Mouse (Mus musculus): ENCODE results near the gene Rcbtb1. TPM values are rescaled to one million over a fixed set of nuclear protein-coding genes. Genes with fewer than 3 reads are reported as not detected.
"Not testable (repeated sequence)": the region's sequence is repeated elsewhere in the genome, so short reads cannot be mapped to it uniquely, and the experiment has no call there.

Gene Rcbtb1
- 10 to 100 TPM; 10.5 to 11.5 TPM for total RNA-seq (2021)
- long read RNA-seq, experiment 1, transcript Rcbtb1-202 (12 exons, 3,903 nt): major isoform, 12 of 19 reads
- long read RNA-seq, experiment 1, partial matches to known transcripts: 1 of 19 reads
- long read RNA-seq, experiment 1, other reads (novel, unspliced or antisense): 6 of 19 reads
- long read RNA-seq, experiment 2, transcript Rcbtb1-202 (12 exons, 3,903 nt): major isoform, 7 of 16 reads
- long read RNA-seq, experiment 2, partial matches to known transcripts: 1 of 16 reads
- long read RNA-seq, experiment 2, other reads (novel, unspliced or antisense): 7 of 16 reads

GRCm38 (mm10) chr14:59200711-59201603 lies at the start of gene Rcbtb1:
Rcbtb1 (plus strand) TSS chr14:59201209.
- peak; percentile 91 for DNase-seq
- intact Hi-C loops (cut with DNase I; ENCODE audit: low total_unique reads): no loop called here

DNA sequence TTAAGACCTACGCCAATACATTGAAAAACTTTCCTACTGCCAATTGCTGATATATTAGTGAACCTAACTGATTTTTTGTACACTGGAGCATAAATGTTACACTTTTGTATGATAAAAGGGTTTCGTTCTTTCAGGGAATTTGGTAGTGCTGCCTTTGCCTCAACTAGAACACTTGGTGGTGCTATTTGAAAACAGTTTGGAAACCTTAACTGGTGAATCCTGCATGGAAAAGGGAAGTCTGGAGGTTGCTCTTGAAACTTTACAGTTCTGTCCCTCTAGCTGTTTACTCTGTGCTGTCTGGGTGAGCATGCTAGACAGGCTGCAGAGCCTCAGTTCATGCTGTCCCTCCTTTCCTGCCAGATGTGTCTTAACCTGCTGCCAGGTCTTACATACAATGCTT lies 45.4 kb upstream of the Rcbtb1 start:
- intact Hi-C loops (cut with DNase I; ENCODE audit: low total_unique reads): no loop called here
- no peak for DNase-seq

- intact Hi-C loops (cut with DNase I; ENCODE audit: low total_unique reads): no loop called here
- no peak for DNase-seq
Observed at GRCm38 (mm10) chr14:59157016-59157698, 43.9 kb upstream of the Rcbtb1 start.

- intact Hi-C loops (cut with DNase I; ENCODE audit: low total_unique reads): no loop called here
- no peak for DNase-seq
Observed at GRCm38 (mm10) chr14:59178649-59179048, 22.4 kb upstream of the Rcbtb1 start, which contains the start of gene Gm5142. Gm5142 (minus strand) TSS chr14:59178749.

GRCm38 (mm10) chr14:59182732-59183131 lies 18.3 kb upstream of the Rcbtb1 start:
- intact Hi-C loops (cut with DNase I; ENCODE audit: low total_unique reads): no loop called here

DNA sequence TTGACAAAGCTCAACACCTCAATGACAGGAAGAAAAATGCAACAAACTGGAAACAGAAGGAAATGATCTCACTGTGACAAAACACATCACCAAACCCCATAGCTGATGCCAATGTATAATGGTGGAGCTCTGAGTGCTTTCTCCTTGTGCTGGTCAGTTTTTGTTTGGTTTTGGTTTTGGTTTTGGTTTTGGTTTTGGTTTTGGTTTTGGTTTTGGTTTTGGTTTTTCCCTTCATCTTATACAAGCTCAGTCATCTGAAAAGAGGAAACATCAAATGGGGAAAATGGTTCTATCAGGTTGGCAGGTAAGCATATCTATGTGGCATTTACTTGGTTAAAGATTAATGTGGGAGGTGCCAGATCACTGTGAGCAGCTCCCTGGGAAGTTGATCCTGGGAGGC lies 15.5 kb upstream of the Rcbtb1 start:
- intact Hi-C loops (cut with DNase I; ENCODE audit: low total_unique reads): no loop called here
- DNase-seq: no peak

More at GRCm38 (mm10) chr14:59182732-59183131, 18.3 kb upstream of the Rcbtb1 start:
- DNase-seq: no peak

GRCm38 (mm10) chr14:59186121-59186520 lies 14.9 kb upstream of the Rcbtb1 start:
- no peak for DNase-seq
- intact Hi-C loops (cut with DNase I; ENCODE audit: low total_unique reads): no loop called here

DNA sequence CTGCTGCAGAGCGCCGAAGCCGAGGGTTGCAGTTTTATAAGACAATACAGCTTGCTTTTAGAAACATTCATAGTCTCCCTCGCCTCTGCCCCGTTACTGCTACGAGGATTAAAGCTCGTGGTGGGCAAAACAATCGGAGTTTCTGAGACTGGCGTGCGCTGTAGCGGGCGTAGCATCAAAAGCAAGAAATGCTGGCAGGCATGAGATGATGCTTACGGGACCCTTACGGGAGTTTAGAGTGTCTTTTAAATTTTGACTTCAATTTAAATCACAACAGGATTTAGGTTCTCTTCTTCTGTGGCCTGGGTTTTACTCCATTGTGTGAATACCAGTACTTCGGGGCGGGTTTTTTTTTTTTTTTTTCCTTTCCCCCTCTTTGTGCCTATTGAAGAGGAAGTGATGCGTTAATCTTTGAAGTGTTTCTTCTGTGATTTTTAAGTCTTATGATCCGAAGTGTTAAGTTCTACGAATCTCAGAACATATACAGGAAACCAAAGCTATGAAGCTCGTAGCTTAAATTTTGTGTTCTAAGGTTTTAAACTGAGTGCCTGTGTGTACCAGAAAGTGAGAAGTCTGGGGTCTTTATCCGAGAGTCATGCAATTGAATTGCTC lies 701 bp downstream of the Rcbtb1 start:
- DNase-seq: no peak
- intact Hi-C loops (cut with DNase I; ENCODE audit: low total_unique reads): no loop called here

DNA sequence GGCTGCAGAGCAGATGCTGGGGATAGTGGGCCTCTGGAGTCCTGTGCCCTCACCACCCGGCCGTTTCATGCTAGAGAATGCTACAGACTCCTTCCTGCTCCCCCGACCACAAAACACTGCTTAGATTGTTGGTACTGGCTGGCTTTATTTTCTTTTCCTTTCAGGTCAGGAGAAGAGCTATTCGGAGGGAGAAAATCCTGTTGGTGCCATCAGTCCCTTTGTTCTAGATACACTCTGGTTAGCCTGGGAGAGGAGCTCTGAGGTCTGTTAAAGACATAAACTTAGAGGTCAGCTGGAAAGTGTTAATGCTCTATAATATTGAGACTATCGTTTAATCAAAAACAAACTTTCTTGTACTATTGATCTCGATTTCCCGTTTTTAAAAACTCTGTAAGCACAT lies 4.5 kb downstream of the Rcbtb1 start:
- intact Hi-C loops (cut with DNase I; ENCODE audit: low total_unique reads): no loop called here
- no peak for DNase-seq

DNA sequence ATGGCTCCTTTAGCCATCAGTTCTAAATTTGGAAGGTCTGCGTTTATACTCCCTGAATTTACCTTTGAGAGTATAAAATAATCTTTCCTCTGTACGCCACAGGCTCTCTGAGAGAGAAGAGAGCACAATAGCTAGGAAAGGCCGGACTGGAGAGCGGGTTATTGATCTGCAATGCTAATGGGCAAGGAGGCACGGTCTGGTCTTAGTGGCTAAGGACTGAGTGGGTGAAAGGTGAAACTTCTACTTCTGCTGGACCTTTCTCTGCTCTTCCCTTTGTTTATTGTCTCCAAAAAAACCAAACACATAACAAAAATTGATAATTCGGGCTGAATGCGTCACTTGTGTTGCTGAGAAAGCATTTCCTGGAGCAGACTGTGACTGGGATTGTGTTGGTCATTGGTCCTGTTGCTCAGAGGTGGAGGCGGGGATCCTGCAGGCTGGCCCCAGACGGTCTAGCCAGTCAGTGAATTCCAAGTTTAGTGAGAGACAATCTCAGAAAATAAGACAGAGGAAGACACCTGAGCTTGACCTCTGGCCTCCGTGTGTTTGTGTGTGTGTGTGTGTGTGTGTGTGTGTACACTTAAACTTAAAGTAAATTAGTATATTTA lies 5.1 kb downstream of the Rcbtb1 start:
- intact Hi-C loops (cut with DNase I; ENCODE audit: low total_unique reads): no loop called here
- DNase-seq: no peak

DNA sequence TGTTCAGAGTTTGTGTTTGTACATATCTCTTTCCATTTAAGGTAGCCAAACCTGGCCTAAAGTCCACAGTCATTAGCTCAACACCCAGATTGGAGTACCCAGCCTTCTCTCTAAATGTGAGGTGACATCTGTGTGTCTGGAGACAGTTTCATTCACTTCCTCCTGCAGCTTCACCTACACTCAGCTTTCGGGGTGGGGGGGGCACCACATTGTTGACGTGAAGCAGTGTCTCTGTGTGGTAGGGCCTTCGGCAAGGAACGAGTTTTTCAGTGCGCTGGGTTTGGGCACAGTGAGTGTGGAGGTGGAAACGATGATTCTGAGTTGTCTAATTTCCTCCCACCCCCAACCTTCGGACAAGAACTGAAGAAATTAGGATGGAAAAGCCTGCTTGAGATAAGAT lies 8.0 kb downstream of the Rcbtb1 start:
- DNase-seq: no peak
- intact Hi-C loops (cut with DNase I; ENCODE audit: low total_unique reads): no loop called here

DNA sequence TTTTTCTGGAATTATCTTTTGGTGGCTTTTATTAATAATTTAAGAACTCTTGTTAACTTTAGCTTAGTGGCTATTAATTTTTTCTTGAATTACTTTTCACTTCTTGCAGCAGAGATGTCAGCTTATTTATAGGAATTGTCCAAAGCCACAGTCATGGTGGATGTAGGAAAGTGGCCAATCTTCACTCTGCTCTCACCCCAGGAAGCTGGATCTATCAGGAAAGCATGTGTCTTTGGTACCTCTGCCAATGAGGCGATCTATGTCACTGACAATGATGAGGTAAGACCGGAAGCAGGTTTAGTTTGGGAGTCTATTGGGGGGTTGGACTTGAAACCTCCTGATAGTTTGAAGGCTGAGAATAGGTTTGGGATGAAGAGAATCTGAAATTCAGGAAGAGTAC lies 8.8 kb downstream of the Rcbtb1 start:
- no peak for DNase-seq
- intact Hi-C loops (cut with DNase I; ENCODE audit: low total_unique reads): no loop called here

GRCm38 (mm10) chr14:59219241-59219640 lies 18.2 kb downstream of the Rcbtb1 start:
- no peak for DNase-seq
- intact Hi-C loops (cut with DNase I; ENCODE audit: low total_unique reads): no loop called here

- no peak for DNase-seq
- intact Hi-C loops (cut with DNase I; ENCODE audit: low total_unique reads): no loop called here
Observed at GRCm38 (mm10) chr14:59226240-59226639, 25.2 kb downstream of the Rcbtb1 start.

DNA sequence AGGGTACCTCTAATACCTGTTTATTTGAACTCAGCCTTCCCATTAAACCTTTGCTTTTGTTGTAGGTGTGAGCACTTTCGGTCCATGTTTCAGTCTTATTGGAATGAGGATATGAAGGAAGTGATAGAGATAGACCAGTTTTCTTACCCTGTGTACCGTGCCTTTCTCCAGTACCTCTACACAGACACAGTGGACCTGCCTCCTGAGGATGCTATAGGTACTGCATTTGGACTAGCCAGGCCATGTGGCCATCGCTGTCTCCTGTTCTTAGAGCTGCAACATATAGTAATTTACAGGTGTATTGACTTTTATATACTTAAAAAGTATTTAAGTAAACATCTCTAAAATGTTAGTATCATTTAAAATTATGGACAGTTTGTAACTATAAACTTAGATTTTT lies 28.8 kb downstream of the Rcbtb1 start:
- intact Hi-C loops (cut with DNase I; ENCODE audit: low total_unique reads): loop anchor here (10.0 kb wide), 1 partner anchor 95 kb away; no protein-coding TSS in a partner anchor

DNA sequence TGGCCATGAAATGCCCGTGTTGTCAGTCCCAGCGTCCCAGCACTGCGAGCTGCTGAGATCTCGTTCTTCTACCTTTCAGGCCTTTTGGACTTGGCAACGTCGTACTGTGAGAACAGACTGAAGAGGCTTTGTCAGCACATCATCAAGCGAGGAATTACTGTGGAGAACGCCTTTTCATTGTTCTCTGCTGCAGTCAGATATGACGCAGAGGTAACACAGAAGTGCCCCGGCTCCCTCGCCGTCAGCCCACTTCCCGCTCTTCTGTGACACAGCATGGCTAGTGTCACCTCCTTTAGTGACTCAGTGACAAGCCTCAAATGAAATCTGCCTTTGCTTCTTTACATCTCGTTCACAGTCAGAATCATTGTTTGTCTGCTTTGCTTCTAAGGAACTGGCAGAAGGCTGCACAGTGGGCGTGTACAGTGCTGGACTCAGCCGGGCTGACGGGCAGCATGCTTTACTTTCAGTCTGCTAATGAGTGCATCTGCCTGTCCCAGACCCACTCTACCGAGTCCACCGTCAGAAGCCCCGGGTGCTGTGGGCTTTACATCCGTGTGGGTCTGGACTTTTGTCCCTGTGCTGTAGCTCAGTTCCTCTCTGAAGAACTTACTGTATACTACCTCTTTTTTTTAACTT lies 29.4 kb downstream of the Rcbtb1 start:
- intact Hi-C loops (cut with DNase I; ENCODE audit: low total_unique reads): loop anchor here (10.0 kb wide), 1 partner anchor 94 kb away; no protein-coding TSS in a partner anchor
- DNase-seq: no peak

More for the DNA sequence above, 28.8 kb downstream of the Rcbtb1 start:
- DNase-seq: no peak

GRCm38 (mm10) chr14:59232003-59232402 lies 31.0 kb downstream of the Rcbtb1 start:
- DNase-seq: peak; percentile 22
- intact Hi-C loops (cut with DNase I; ENCODE audit: low total_unique reads): loop anchor here (10.0 kb wide), 1 partner anchor 93 kb away; no protein-coding TSS in a partner anchor

DNA sequence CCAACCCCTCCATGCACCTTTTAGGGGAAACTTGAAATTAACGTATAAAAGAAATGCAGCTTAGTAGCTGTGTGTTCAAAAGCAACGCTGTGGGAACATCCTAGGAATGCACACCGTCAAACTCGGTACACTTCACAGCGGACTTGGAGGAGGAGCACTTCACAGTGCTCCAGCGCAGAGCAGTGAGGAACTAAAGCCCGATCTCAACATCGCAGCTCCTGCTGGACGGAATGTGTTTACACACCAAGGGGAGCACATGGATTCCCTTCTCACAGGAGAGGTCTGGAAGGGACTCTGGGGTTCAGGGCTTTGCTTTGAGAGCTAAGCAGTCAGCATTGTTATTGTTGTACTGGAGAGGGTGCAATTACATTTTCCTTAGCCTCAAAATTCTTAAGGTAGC lies 32.6 kb downstream of the Rcbtb1 start:
- intact Hi-C loops (cut with DNase I; ENCODE audit: low total_unique reads): loop anchor here (10.0 kb wide), 1 partner anchor 91 kb away; no protein-coding TSS in a partner anchor
- DNase-seq: no peak

- DNase-seq; intact Hi-C loops (cut with DNase I; ENCODE audit: low total_unique reads): not testable (repeated sequence)
Observed at GRCm38 (mm10) chr14:59250350-59250749, 49.3 kb downstream of the Rcbtb1 start.
